Mouse (Mus musculus): Measurements from ENCODE around the gene Sh3rf1.

Sh3rf1 gene

GRCm38 (mm10) chr8:61420166-61420565, 196.5 kb downstream of the Sh3rf1 start:
- no peak for ATAC-seq (ENCODE audit: low TSS enrichment)

GRCm38 (mm10) chr8:61421606-61422005, 197.9 kb downstream of the Sh3rf1 start:
- peak; percentile 87 for ATAC-seq (ENCODE audit: low TSS enrichment)

- no peak for ATAC-seq (ENCODE audit: low TSS enrichment)
These were observed 201.5 kb downstream of the Sh3rf1 start for GRCm38 (mm10) chr8:61425125-61425524.

- ATAC-seq (ENCODE audit: low TSS enrichment): no peak; the same call in 1 of the 2 replicates
These were observed 202.4 kb downstream of the Sh3rf1 start for GRCm38 (mm10) chr8:61426072-61426471.

- ATAC-seq (ENCODE audit: low TSS enrichment): no peak
These were observed 203.0 kb downstream of the Sh3rf1 start for GRCm38 (mm10) chr8:61426671-61427070.

- ATAC-seq (ENCODE audit: low TSS enrichment): no peak
These were observed 204.4 kb downstream of the Sh3rf1 start for GRCm38 (mm10) chr8:61427916-61428681.

- ATAC-seq (ENCODE audit: low TSS enrichment): no peak
These were observed 205.3 kb downstream of the Sh3rf1 start for GRCm38 (mm10) chr8:61428821-61429482.

- ATAC-seq (ENCODE audit: low TSS enrichment): no peak
These were observed 211.8 kb downstream of the Sh3rf1 start for GRCm38 (mm10) chr8:61435481-61435880.

GRCm38 (mm10) chr8:61436147-61436546, 212.5 kb downstream of the Sh3rf1 start:
- ATAC-seq (ENCODE audit: low TSS enrichment): no peak

- ATAC-seq (ENCODE audit: low TSS enrichment): no peak
These were observed 213.1 kb downstream of the Sh3rf1 start for GRCm38 (mm10) chr8:61436586-61437304.

GRCm38 (mm10) chr8:61437305-61437605, 213.6 kb downstream of the Sh3rf1 start:
- ATAC-seq (ENCODE audit: low TSS enrichment): no peak

GRCm38 (mm10) chr8:61442988-61443387, 219.3 kb downstream of the Sh3rf1 start:
- no peak for ATAC-seq (ENCODE audit: low TSS enrichment)

GRCm38 (mm10) chr8:61444358-61444757, 220.7 kb downstream of the Sh3rf1 start:
- ATAC-seq (ENCODE audit: low TSS enrichment): no peak

Data from frontal cortex, adult (tissue).